Mouse (Mus musculus) small intestine, adult 2 months (tissue): Measurements from ENCODE around the gene Nudt14.

ENCODE experiments used
- CTCF ChIP-seq: fragments of 200-500 bp; IDR thresholded peaks from 2 replicates; pipeline ENCODE4 v1.5.1; 2012; ENCODE audit warnings: low read depth, mild to moderate bottlenecking, control low read depth, inconsistent platforms, low read length, moderate library complexity, mixed read lengths; ENCODE audit not compliant: insufficient replicate concordance, insufficient read length; ENCODE audit errors: extremely low read depth
- POLR2A ChIP-seq: fragments of 200-500 bp; IDR thresholded peaks from 2 replicates; pipeline ENCODE4 v1.6.1; 2012; ENCODE audit warnings: low read depth, mild to moderate bottlenecking, control low read depth, inconsistent platforms, low read length, moderate library complexity

DNA sequence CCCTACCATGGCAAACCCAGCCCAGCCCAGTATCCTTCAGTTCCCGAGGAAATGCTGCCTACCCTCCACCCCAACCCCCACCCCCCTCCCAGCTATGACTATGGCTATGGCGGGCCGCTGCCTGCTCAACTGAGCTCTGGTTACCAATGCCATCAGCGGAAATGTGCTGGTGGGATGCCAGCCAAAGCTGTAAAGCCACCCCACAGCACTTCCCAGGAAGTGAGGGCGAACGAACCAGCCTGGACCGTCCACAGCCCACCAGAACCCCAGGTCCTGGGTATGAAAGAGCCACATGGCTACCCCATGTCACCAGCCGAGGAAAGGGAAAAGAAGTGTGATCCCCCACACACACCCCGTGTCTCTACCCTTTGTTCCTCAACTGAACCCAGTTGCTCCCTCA, 1.2 kb downstream of the Nudt14 start:
- no peak for TF ChIP-seq CTCF
- no peak for TF ChIP-seq POLR2A
